Mouse (Mus musculus) gastrocnemius, postnatal 10 days (tissue): ENCODE results near the gene Lig1. TPM values are rescaled to one million over a fixed set of nuclear protein-coding genes. Genes with fewer than 3 reads are reported as not detected.

Experiments
- DNase-seq: peaks from one replicate; pipeline ENCODE4 v3.0.0; 2021; ENCODE audit warnings: mixed read lengths
- total RNA-seq, 2 experiments: library from RNA; stranded (reverse); gene quantifications; 2 replicates each; pipeline ENCODE4 v1.2.3; 2021

Lig1 gene
- total RNA-seq, 2 experiments from 2014 or later: 9.6 to 16.5 TPM

GRCm38 (mm10) chr7:13310493-13311199 is 33.6 kb downstream of the Lig1 start:
- DNase-seq: no peak

DNA sequence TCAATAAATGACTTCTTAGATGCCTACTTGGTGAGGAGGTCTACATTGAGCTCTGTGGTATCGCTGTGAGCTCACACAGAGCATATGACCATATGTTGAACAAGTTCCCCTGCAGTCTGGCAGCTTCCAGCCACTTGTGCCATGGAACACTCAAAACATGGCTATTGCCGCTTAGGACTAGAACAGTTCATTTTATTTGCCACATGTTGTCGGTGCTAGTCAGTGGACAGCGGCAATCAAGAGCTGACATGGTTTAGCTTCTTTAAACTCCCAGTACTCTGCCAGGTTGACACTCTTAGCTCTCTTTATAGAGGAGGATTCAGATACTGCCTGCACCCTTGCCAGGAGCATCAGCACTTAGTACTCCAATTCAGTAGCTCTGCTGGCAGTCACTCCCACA is 34.3 kb downstream of the Lig1 start:
- no peak for DNase-seq

GRCm38 (mm10) chr7:13314095-13314597 is 37.1 kb downstream of the Lig1 start:
- DNase-seq: no peak

GRCm38 (mm10) chr7:13321424-13321823 is 44.3 kb downstream of the Lig1 start:
- DNase-seq: no peak

- no peak for DNase-seq
These were observed 47.2 kb downstream of the Lig1 start, which contains the start of gene Pla2g4c for GRCm38 (mm10) chr7:13324316-13324715. TSS of gene Pla2g4c (plus strand) at chr7:13324655.

GRCm38 (mm10) chr7:13330575-13330974 is 53.5 kb downstream of the Lig1 start:
- DNase-seq: no peak

- DNase-seq: no peak
These were observed 78.9 kb downstream of the Lig1 start for GRCm38 (mm10) chr7:13355943-13356342.

Other genes starting within 250 kb of the Lig1 start
- gene Chmp2a, start 242.5 kb upstream of the Lig1 start, total RNA-seq: 100 to 1,000 TPM; 114 to 123 TPM
- gene Ube2m, start 239.0 kb upstream of the Lig1 start, total RNA-seq: 100 to 1,000 TPM; 153 to 168 TPM
- gene Mzf1, start 222.5 kb upstream of the Lig1 start, total RNA-seq: 1 to 10 TPM; 1.2 to 1.5 TPM
- not detected for gene Vmn1r85, start 182.1 kb upstream of the Lig1 start, total RNA-seq
- not detected for gene Vmn1r86, start 157.4 kb upstream of the Lig1 start, total RNA-seq
- not detected for gene Vmn1r87, start 137.1 kb upstream of the Lig1 start, total RNA-seq
- under 1 TPM; 0.07 to 0.11 TPM for gene Vmn1r88, start 117.7 kb upstream of the Lig1 start, total RNA-seq
- gene Vmn1r89, start 64.3 kb upstream of the Lig1 start, total RNA-seq: not detected
- 1 to 10 TPM; 5.4 to 7.0 TPM for gene Zswim9, start 1.4 kb downstream of the Lig1 start, total RNA-seq
- under 1 TPM in 1 of 2 experiments, not detected in 1; 0.43 TPM for gene Pla2g4c, start 47.4 kb downstream of the Lig1 start, total RNA-seq
- gene Cabp5, start 120.8 kb downstream of the Lig1 start, total RNA-seq: not detected
- not detected for gene Bsph1, start 173.6 kb downstream of the Lig1 start, total RNA-seq